Mouse (Mus musculus): ENCODE measurements around the gene Lrrc10b. TPM values are rescaled to one million over a fixed set of nuclear protein-coding genes. Genes with fewer than 3 reads are reported as not detected.

The Lrrc10b gene
- polyA plus RNA-seq, 3 experiments from 2014 or later = not detected

Other genes starting within 250 kb of the Lrrc10b start
- gene Myrf, start 216.7 kb downstream of the Lrrc10b start, polyA plus RNA-seq (2017; shearing (Covaris generic)) = not detected
- gene Dagla, start 152.6 kb downstream of the Lrrc10b start, polyA plus RNA-seq (2017; shearing (Covaris generic)) = under 1 TPM in 1 of 3 experiments, not detected in 2; 0.11 TPM
- gene Syt7, start 68.4 kb downstream of the Lrrc10b start, polyA plus RNA-seq (2017; shearing (Covaris generic)) = under 1 TPM in 1 of 3 experiments, not detected in 2; 0.05 TPM
- gene Ppp1r32, start 25.5 kb upstream of the Lrrc10b start, polyA plus RNA-seq (2017; shearing (Covaris generic)) = under 1 TPM in 2 of 3 experiments, not detected in 1; 0.30 to 0.73 TPM
- 10 to 100 TPM; 44.3 to 78.6 (median 67.6) TPM for gene Cpsf7, start 67.8 kb upstream of the Lrrc10b start, polyA plus RNA-seq (2017; shearing (Covaris generic))
- gene Sdhaf2, start 68.7 kb upstream of the Lrrc10b start, polyA plus RNA-seq (2017; shearing (Covaris generic)) = 10 to 100 TPM; 87.1 to 95.9 (median 94.8) TPM
- gene Tmem216, start 98.8 kb upstream of the Lrrc10b start, polyA plus RNA-seq (2017; shearing (Covaris generic)) = 10 to 100 TPM in 1 of 3 experiments, 1 to 10 TPM in 2; 5.3 to 11.9 (median 9.8) TPM
- gene Cyb561a3, start 119.7 kb upstream of the Lrrc10b start, polyA plus RNA-seq (2017; shearing (Covaris generic)) = 10 to 100 TPM; 31.7 to 42.7 (median 34.1) TPM
- gene Tmem138, start 119.9 kb upstream of the Lrrc10b start, polyA plus RNA-seq (2017; shearing (Covaris generic)) = 10 to 100 TPM; 17.8 to 20.5 (median 18.6) TPM
- 100 to 1,000 TPM in 2 of 3 experiments, 10 to 100 TPM in 1; 94.0 to 107 (median 105) TPM for gene Ddb1, start 147.9 kb upstream of the Lrrc10b start, polyA plus RNA-seq (2017; shearing (Covaris generic))
- gene Tkfc, start 148.2 kb upstream of the Lrrc10b start, polyA plus RNA-seq (2017; shearing (Covaris generic)) = 10 to 100 TPM in 1 of 3 experiments, 1 to 10 TPM in 2; 8.4 to 10.7 (median 9.5) TPM
- gene Vwce, start 176.7 kb upstream of the Lrrc10b start, polyA plus RNA-seq (2017; shearing (Covaris generic)) = under 1 TPM in 1 of 3 experiments, not detected in 2; 0.79 TPM
- not detected for gene Pga5, start 220.6 kb upstream of the Lrrc10b start, polyA plus RNA-seq (2017; shearing (Covaris generic))
- gene Vps37c, start 231.3 kb upstream of the Lrrc10b start, polyA plus RNA-seq (2017; shearing (Covaris generic)) = 10 to 100 TPM; 11.4 to 15.9 (median 14.1) TPM

Measured in inflammation-experienced regulatory T-cells, adult 6 months (primary cell).